Mouse (Mus musculus): ENCODE data around the gene Pxn.
A peak's percentile ranks its signal among the peaks of the same experiment; 100 is the strongest.

Gene Pxn

DNA sequence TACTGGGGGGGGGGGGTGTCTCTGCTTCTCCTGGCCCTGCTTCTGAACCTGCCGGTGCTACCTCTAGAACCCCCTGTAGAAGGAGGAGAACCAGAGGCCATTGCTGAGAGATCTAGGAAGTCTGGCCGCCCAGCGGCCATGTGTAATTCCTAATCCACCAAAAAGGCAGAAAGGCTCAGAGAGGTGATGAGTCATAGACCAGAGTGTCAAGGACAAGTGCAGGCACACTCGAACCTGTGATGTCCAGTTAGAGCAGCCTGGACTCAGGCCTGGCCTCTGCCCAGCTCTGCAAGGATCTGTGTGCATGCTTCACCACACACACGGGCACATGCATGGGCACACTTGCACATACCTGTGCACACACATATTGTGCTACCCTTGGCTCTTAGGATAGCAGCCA is 21.7 kb downstream of the Pxn start:
- no peak for DNase-seq (ENCODE audit: low spot score)

DNA sequence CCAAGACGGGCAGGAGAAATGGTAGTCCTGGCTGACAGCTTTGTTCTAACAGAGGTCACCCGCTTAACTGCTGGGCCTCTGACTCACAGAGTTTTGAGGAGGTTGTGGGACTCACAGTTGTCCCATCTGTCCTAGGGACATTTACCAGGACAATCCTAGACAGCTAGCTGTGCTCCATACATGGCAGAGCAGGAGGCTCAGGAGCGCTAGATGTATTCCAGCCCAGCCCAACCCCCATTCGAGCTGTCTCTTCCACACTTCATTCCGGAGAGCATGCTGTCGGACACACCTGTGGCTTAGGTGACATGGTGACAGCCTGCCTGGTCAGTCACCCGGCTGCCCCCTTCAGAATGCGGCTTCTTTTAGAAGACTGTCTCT is 22.9 kb downstream of the Pxn start:
- DNase-seq (ENCODE audit: low spot score), result no peak

DNA sequence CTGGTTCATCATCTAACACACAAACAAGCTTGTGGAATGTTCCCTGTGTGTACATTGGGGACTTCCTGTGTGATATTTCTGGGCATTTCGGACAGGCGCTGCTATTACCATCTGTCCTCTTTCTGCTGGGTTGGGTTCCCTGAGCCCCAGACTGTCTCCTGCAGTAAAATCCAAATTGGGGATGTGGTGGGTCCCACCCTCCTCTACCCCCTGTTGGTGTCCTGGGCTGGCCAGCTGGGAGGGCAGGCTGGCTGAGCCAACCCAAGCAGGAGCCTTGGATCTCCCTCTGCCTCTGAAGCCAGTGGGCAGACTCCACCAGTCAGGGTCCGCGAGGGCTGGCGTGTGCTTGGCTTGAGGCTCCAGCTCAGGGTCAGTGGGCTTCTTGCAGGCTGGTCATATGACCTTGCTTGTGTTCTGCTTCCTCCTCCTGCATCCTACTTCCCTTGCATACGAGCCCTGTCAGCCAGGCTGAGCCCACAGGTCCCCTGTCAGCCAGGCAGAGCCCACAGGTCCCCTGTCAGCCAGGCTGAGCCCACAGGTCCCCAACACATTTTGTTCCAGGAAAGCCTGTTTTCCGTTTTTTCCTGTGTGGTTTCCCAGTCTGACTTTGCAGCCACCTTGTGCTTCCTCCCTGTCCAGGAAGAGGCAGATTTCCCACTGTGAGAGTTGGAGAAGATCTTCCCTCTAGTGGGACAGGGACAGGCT is 23.4 kb downstream of the Pxn start:
- no peak for DNase-seq (ENCODE audit: low spot score)

DNA sequence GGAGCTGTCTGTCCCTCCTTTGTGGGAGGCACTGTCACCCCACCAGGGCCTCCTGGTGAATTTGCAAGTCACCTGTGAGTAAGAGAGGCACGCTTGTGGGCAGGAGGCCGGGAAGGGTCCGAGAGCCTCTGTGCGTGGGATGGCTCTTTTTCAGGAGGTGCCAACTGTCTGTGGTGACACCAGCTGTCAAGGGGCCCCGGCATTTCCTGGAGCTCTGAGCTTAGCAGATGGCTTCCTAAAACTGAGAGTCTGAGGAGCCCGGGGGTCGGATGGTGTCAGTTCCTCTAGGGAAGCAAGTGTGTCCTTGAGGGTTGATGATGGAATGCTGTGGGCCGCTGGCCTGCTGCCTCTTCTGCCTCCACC is 24.0 kb downstream of the Pxn start:
- DNase-seq (ENCODE audit: low spot score), result no peak

DNA sequence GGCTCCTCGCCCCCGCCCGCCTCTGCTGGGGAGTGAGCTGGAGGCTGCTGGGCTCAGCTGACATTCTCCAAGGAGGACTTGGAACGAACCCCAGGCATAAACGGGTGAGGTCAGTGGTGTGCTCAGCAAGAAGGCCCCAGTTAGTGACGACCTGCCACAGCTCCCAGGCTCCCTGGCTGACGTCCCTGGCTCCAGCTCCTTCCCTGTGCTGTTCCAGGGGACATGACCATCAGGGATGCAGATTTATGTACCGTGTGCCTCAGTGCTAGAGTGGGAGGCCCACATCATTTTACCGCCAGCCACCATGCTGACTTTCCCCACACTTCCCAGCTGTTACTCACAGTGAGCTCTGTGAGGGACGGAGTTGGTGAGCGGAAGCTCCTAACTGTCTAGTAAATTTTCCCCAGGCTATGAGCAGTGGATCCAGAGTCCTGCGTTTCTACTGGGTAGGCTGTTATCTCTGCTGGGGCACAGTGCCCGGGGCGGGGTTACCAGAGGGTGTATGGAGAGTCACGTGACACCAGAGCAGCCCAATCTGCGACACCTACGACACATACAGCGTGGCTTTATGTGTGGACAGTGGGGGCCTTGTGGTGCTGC is 25.3 kb downstream of the Pxn start:
- peak; percentile 57 for DNase-seq (ENCODE audit: low spot score)

DNA sequence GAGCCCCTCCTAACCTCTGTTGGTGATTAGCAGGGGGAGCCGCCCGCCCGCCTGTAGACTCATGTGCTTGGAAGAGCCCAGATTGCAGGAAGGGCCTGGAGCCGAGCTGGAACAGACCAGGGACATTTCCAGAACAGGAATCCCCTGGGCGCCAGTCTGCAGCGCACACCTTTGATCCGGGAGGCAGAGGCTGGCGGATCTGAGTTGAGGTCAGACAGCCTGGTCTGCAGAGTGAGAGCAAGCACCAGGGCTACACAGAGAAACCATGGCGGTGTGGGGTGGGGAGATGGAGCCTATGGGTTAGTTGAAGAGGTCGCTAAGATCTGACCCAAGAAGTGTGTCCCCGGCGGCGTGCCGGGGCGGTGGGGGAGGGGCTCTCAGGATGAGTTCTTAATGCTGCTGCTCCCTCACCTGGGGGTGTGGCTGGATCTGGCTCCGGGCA is 27.8 kb downstream of the Pxn start:
- no peak for DNase-seq (ENCODE audit: low spot score)

- DNase-seq (ENCODE audit: low spot score), result no peak
These were observed 28.4 kb downstream of the Pxn start for GRCm38 (mm10) chr5:115534856-115535255.

DNA sequence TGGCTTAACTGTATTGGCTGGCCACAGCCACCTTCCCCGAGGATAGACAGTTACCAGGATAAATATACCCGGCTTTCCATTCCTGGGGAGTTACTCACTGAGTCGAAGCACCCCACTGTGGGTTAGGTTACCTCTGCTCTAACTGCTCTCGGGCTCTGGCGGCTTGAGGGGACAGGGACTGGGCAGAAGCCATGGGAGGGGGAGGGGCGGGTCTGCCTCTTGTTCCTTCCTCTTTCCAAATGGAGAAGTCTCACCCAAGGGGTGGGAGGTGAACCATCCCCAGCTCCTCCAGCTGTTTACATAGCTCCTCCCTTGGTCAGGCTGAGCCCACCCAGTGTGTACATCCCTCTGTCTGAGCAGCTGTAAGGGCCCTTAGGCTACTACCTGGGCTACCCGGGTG is 29.2 kb downstream of the Pxn start:
- no peak for DNase-seq (ENCODE audit: low spot score)

GRCm38 (mm10) chr5:115538017-115538692 is 31.7 kb downstream of the Pxn start:
- no peak for DNase-seq (ENCODE audit: low spot score)

DNA sequence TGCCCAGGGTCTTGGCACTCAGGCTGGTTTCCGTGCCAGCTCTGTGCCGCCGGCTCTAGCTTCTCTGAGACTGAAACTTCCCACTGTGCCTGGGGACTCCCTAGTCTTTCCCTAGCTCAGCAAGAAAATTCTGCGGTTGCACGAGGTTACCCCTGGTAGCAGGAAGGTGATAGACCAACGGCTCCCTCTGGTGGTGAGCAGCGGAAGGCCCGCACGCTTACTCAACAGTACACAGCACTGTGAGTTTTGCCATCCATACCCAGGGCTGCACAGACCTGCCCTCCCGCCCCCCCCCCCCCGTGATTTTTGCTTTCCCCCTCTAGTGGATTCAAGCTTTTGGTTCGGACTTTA is 32.2 kb downstream of the Pxn start:
- DNase-seq (ENCODE audit: low spot score), result peak; percentile 77

- DNase-seq (ENCODE audit: low spot score), result no peak
These were observed 36.3 kb downstream of the Pxn start for GRCm38 (mm10) chr5:115542635-115543384.

DNA sequence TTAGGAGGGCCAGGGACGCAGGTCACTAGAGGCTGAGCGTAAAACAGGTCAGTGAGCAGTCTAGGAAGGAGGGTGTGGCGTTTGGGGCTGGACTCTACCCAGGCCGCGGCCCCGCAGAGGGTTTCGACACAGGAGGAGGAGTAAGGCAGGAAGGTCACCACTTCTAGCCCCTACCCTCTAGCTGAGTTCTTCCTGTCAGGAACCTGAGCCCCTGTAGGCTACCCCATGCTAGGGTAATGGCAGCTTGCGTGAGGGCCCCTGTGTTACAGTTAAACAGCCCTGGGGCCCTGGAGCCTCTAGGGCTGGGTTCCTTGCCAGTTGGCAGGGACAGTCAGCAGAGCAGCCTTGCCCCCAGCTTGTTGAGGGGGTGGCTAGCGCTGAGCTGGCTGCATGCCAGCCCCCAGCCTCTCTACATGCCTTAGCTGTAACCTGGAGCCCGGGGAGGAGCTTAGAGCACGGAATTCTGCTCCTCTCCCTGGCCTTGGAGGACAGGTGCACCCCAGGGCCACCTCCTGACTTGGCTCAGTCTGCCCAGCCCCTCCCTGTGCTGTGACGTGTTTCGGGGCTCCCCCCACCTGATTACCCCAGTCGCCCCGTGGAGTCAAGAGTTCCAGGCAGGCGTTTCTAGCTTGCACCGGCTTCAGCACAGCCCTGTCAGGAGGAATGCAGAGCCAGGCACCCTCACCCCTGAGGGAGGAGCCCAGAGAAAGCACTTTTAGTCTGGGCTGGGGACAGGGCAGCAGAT is 37.2 kb downstream of the Pxn start:
- DNase-seq (ENCODE audit: low spot score), result no peak

GRCm38 (mm10) chr5:115544655-115545185 is 38.2 kb downstream of the Pxn start:
- DNase-seq (ENCODE audit: low spot score), result no peak

GRCm38 (mm10) chr5:115545636-115546035 is 39.2 kb downstream of the Pxn start:
- DNase-seq (ENCODE audit: low spot score), result no peak

DNA sequence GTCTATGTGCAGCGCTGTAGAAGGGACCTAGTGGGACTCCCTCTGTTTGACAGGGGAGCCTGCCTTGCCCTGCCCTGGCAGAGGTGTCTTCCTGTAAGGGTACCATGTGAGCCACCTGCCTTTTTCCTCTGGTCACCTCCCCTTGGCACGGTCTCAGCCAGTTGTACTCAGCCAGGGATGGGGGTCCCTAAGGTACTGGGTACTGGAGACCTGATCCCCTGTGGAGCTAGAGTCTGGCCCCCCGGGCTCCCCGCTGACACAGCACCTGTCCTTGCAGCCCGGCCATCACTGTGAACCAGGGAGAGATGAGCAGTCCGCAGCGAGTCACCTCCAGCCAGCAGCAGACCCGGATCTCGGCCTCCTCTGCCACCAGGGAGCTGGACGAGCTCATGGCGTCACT is 40.1 kb downstream of the Pxn start:
- DNase-seq (ENCODE audit: low spot score), result no peak

DNA sequence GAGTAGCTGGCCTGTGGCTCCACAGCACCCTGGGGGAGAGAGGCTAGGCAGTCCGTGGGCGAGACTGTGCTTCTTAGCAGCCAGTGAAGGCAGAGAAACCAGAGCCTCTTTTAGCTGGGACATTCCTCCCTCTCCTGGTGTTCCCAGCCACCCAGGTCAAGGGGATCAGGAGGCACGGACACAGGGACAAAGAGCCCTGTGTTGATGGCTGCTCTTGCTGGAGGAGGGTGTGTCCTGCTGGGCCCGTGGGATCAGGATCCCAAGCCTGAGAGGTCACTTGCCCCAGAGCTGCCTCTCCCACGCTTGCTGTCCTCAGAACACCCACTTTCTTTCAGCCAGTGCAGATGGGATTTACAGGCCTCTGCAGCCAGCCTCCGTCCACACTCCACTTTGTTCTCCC is 40.5 kb downstream of the Pxn start:
- DNase-seq (ENCODE audit: low spot score), result no peak

GRCm38 (mm10) chr5:115547421-115547820 is 40.9 kb downstream of the Pxn start:
- DNase-seq (ENCODE audit: low spot score), result no peak

DNA sequence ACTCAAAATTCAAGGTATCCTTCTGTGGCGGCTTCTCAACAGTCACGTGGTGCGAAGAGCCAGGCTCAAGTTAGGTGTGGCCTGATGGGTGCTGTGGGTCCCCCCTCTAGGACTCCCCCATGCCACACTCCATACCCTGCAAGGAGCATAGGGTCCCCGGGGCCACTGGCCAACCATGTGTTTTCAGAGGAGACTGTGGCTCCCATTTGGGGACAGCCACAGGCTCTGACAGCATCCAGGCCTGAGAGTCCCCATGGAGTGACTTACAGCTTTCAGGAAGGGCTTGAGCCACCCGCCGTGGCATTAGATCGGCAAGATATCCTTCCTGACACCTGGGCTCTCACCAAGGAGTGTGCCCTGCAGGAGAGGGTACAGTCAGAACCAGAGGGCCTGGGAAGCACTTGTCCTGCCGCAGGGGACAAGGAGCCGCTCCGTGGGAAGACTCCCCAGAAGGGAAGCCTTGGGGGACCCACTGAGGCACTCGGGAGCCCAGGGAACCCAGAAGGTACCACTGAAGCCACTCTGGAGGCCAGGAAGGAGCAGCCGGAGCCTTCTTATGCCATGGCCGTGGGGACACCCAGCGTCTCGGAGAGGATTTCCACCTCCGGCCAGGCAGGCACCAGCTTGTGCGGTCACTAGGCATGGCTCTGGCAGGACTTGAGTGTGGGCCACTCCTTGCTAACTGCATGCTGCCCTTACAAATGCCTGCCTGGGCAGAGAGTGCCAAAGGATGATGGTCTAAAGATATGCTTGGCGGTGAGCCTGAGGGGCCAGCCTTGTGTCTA is 42.2 kb downstream of the Pxn start:
- DNase-seq (ENCODE audit: low spot score), result no peak

GRCm38 (mm10) chr5:115550482-115551005 is 44.1 kb downstream of the Pxn start:
- no peak for DNase-seq (ENCODE audit: low spot score)

DNA sequence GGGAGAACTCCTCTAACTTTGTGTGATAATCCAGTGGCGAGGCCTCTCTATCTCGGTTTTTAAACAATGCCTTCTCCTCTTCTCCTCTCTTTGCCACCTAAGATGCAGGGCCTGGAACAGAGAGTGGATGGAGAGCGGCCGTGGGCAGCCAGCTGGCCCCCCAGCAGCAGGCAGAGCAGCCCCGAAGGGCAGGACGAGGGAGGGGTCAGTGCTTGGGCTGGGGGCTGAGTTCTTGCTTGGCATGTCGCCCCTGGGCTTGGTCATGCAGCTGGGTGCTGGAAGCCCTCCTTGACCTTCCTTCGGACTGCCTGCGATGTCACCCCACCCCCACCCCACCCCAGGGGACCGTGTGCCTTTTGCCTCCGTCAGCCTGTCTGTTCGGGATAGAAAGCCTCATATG is 44.9 kb downstream of the Pxn start:
- DNase-seq (ENCODE audit: low spot score), result no peak

DNA sequence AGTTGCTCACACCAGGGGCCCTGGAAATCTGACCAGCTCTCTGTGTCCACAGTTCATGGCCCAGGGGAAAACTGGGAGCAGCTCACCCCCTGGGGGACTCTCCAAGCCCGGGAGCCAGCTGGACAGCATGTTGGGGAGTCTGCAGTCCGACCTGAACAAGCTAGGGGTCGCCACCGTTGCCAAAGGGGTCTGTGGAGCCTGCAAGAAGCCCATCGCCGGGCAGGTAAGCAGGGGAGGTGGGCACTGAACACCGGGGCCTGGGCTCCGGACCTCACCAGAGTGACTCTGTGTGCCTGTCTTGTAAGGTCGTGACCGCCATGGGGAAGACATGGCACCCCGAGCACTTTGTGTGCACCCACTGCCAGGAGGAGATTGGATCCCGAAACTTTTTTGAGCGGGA is 45.3 kb downstream of the Pxn start:
- DNase-seq (ENCODE audit: low spot score), result no peak

All from spleen, adult 12 weeks (tissue).